Mouse (Mus musculus): Measurements from ENCODE around the gene Pde4c.

DNA sequence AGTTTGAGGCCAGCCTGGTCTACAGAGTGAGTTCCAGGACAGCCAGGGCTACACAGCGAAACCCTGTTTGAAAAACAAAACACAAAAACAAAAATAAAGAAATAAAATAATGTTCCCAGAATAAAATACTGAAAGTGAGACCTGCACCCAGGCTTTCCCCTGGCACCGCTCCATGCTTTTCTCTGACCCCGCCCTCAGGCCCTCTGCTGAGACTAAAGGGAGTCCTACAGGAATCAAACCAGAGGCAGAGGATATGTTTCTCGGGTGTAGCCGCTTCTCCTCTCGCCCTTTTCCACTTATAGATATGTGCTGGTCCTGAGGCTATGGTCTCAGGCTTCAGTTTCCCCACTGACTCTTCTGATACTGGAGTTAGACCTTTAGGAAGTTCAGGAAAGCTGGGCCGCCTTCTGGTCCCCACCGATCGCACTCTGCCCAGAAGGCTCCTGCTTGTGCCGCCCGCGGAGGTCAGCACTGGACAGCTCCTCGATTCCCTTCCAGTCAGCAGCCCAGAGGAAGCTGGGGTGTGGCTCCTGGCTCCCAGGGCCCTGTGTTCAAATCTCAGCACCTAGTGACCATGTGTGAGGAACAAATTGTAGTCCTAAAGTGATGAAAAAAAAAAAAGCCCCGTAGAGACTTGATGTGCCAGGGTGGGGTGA is 2.4 kb downstream of the Pde4c start:
- TF ChIP-seq POLR2A (IDR thresholded peaks at IDR 0.05; ENCODE audit: control insufficient read depth, low read depth, low read length) (no peak), CTCF (IDR thresholded peaks at IDR 0.05; ENCODE audit: control insufficient read depth, insufficient read depth, insufficient replicate concordance, low read depth, low read length) (no peak)
